Mouse (Mus musculus) E14TG2a.4 (cell line): ENCODE results near the gene Prrxl1.

ENCODE experiments used
- CTCF ChIP-seq: conservative IDR thresholded peaks from 2 replicates; pipeline ENCODE4 v1.5.1; 2014; ENCODE audit warnings: low read length
- NANOG ChIP-seq: IDR thresholded peaks from 2 replicates; pipeline ENCODE4 v1.6.1; 2014; ENCODE audit warnings: borderline replicate concordance, low read length, mixed read lengths

DNA sequence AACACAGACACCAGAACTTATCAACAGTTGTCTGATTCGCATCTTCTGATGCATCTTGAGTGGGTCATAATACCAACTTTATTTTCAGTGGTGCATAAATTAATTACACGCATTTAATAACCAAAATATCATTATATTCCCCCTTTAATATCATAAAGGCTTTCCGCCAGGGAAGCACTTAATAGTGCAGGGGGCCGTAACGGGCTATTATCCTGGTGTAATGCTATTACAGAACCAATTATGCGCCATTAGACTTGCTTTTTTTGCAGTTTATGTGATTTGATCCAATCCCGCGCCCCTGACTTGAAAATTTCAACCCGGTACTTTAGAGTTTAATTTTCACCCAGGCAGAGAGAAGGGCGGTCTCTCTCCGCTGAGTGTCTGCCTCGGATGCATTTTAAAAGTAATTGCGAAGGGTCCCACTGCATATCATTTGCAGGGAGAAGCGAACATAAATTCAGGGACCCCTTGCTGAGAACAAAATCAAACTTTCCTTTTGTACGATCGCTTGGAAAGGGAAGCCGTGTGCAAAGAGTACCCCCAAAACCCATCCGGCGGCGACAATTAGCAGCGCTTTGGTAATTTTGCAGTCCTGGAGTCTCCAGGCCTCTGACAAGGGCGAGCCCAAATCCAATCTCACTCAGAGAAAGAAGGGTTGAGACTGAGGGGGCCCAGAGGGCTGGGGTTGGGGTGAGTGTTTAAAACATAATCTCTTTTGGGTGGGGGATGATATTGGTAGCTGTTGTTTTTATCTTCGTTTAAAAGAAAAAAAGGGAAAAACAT, 579 bp upstream of the Prrxl1 start:
- no peak for TF ChIP-seq CTCF
- no peak for TF ChIP-seq NANOG
